Mouse (Mus musculus) megakaryocyte-erythroid progenitor cell, adult 5 weeks (primary cell): ENCODE data around the gene Col6a3. TPM values are rescaled to one million over a fixed set of nuclear protein-coding genes. Genes with fewer than 3 reads are reported as not detected.

Experiments used
- polyA plus RNA-seq: library from polyadenylated mRNA; stranded (reverse); fragments of >175 nt; gene quantifications from 2 replicates; pipeline ENCODE4 v1.2.3, GENCODE M21; 2012

Gene Col6a3
- 0.01 TPM in 1 of 2 replicates, not detected in the other for polyA plus RNA-seq

DNA sequence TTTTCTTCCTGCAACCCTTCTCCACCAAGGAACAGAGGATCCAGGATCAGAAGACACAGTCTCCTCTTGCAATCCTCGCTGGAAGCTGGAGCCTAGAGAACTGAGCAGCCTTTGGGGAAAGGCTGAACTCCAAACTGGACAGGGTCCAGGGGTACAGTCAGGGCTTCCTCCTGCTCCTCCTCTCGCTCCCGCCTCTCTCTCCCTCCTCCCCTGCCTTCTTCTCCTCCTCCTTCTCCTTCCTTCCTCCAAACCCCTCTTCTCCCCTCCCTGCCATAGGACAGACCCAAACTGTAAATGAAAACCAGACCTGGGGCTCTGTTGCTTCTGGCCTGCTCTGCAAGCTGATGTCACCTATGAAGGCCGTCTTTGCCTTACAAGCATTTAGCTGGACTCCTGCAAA, at the start of gene Col6a3:
TSS of gene Col6a3 (minus strand) at position 136 of the 400 bp plus-strand sequence.

Other genes with a start within 250 kb of the Col6a3 start
- gene Cops8, start 241.0 kb downstream of the Col6a3 start, polyA plus RNA-seq = 20.9 and 27.4 TPM in 2 replicates
- gene Mlph, start 71.1 kb upstream of the Col6a3 start, polyA plus RNA-seq = 0.37 and 0.54 TPM in 2 replicates
- not detected in 2 replicates for gene Prlh, start 109.1 kb upstream of the Col6a3 start, polyA plus RNA-seq
- 2.4 and 2.8 TPM in 2 replicates for gene Rab17, start 125.7 kb upstream of the Col6a3 start, polyA plus RNA-seq
- gene Lrrfip1, start 154.8 kb upstream of the Col6a3 start, polyA plus RNA-seq = 32.0 and 49.6 TPM in 2 replicates